Mouse (Mus musculus) urinary bladder, postnatal 10 days (tissue): ENCODE measurements around the gene Dennd1a.

ENCODE experiments used
- DNase-seq: peaks from one replicate; pipeline ENCODE4 v3.0.0; 2022; ENCODE audit warnings: low spot score

The Dennd1a gene

DNA sequence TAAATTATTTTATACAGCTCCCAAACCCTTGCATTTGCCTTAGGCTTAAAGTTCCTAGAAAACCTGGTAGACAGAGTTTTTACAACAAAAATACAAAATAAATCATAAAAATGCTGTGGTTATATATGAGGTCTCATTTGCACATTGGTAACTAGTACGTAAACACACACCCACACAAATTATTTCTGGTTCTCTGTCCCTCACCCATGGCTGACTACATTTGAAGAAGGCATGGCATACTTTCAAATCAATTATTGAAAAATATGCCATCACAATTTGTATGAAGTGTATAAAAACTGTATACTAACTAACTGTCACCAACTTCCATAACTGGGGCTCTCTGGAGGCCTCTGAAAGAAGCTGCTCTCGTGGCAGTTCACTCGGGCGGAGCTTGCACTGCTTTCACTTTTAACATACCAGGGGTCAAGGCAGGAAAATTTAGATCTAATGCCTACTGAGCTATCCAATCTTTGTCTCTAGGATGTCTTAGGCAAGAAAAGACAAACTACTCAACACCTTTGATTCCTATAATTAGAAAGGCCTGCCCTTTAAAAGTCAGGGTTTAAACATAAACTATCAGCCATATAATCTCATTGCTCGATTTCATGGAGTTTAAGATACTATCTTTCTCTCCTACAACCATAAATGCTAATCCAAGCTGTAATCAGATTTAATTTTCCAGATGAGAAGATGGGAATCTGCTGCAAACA, 122.7 kb downstream of the Dennd1a start:
- DNase-seq = no peak

DNA sequence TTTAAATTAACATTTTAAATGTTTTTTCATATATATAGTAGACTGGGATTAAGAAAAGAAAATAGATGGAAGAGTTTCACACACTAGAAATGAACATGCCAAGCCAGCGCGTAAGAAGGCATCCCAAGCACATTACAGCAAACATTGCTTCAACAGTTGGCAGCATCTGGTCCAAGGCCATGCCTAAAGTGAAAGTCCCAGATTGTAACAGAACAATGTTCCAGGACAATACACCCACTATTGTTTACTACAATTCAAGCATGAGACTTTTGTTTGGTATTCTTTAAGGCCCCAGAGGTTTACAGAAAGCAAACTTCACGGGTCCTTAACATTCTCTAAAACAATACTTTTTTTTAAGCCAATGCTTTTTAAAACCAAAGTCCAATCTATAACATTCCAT, 124.7 kb downstream of the Dennd1a start:
- no peak for DNase-seq

DNA sequence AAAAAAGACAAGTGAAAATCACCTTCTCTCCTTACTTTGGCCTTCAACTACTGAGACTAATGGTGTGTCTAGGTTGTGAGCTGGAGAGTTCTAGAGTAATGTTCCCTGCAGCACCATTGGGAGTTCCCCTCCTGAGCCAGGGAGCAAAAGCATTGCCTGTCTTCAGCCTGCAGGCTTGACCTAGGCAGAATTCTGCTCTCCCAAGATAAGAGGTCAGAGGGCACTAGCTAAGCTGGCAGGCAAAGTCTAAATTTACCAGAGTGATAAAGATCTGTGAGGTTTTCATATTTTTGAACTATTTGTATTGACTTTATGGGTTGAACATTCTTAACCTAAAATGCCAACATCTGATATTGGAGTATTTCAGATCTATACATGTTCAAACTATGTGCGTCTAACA, 125.7 kb downstream of the Dennd1a start:
- DNase-seq = no peak

DNA sequence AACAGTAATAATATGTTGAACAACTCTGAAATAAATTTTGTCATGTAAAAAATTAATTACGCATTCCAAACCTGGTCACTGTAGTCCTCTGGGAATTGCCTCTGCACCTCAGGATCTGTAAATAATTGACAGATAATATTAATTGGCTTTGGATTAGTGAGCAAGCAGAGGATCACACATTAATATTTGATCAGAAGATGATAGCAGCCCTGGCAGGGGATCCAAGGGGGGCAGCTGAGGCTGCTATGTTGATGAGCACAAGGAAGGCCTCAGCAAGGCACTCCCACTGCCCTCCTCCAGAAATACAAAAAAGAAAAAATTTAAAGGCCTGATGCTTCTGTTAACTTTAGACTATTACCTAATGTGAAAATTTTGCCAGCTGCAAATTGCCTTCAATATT, 127.5 kb downstream of the Dennd1a start:
- DNase-seq = no peak

DNA sequence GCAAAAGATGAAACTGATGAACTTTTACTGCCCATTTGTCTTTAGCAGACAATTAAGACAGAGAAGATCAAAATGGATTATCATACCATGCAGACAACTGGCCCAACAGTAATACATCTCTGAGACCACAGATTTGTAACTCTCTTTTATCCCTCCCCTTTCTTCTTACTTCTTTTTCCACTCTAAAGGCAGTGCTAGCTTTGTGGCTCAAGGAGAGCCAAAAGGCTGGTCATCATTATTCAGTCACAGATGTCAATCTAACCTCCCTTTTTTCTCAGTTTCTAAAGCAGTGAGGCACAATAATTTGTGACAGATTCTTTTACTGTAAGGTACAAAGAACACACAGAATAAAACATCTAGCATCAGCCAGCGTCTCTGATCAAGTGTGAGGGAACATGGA, 130.2 kb downstream of the Dennd1a start:
- no peak for DNase-seq

DNA sequence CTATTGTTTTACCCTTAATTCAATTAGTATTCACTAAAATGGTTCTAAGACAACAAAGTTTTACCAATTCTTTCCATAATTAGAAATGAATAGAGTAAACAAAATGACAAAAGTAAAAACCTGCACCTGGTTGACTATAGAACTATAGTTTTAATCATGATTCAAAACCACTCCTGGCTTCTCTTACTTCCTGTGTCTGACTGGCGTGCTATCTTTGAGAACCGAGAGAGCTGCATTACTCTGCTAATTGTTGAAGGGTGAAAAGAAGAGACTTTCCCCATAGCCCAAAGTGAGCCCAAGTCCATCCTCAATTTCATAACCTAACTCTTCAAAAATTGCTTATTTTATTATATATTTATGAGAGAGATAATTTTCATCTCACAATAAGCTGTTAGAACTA, 131.2 kb downstream of the Dennd1a start:
- DNase-seq = no peak

DNA sequence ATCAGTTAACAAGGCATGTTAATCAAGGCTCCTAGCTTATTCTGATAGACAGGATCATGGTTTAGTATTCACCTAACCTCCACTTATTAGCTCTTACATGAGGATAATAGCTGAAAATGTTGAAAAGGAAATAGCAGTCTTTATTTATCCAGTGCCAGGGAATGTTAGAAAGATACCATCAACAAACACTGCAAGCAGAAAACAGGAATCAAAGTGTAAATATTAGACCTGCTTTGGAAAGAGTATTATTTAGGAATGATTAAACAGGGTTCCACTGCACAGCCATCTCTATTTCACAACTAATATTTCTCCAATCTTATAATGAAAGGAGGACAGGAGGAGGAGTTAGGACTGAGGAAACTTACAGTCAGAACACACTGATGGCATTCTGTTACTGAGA, 142.4 kb downstream of the Dennd1a start:
- DNase-seq = no peak

DNA sequence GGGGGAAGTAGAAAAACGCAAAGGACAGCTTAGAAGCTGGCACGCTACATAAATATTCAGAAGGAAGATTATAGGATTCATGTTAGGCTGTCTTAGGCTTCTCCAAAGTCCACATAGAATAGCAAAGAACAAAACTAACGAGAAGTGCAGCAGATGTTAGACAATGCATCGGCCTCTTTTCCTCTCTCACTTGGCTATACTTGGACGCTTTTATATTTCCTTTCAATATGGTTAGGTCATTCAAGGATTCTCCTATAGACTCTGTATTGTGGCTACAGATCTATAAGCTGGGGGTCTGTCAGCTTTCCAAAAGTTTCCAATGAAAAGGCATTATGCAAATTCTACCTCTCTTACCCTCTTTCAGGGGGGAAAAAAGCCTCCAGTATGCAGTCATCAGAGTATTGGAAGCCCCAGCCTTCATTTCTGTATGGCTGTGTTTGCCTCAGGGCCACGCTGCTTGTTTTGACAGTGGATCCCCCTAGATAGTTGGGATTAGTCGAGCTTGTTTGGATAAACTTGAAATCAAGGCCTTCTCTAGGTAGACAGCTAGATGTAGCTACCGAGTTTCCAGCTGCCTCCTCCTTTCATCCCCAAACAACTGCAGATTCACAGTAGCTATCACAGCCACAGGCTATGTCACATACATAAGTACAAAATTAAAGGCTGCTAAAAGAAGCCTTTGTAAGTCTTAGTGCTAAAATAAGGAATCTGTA, 143.0 kb downstream of the Dennd1a start:
- DNase-seq = no peak

DNA sequence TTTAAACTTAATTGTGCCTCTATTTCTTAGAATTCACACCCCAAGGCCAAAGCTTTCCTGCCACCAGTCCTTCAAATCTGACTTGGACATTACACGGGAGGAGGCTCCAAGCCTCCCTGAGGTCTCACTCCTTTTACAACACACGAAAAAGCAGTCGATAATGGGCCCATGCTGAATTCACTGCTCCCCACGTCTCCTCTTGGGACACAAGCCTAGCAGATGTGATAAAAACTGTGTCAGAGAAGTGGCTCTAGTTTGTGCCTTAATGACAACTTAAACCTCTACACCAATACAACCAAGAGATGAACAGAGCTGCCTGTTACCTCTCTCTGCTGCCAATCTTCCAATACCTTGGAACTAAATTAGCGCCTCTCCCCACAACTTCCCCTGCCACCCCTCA, 144.3 kb downstream of the Dennd1a start:
- no peak for DNase-seq

DNA sequence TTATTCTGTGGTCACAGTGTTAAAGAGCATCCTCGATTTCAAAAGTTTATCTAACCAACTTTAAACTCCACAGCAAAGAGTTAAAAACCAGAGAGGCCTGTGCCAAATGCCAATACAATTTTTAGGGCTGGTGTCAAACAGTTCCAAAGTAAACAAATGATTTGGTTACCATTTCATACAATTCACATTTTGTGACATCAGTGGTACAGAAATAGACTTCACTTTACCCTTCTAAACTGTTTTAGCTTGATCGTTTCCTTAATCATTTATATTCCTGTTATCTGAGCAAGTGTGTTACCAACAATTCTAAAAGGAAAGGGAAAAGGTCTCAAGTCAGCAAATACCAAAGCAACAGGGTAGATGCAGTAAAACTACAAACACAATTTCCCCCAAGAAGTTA, 145.0 kb downstream of the Dennd1a start:
- no peak for DNase-seq

DNA sequence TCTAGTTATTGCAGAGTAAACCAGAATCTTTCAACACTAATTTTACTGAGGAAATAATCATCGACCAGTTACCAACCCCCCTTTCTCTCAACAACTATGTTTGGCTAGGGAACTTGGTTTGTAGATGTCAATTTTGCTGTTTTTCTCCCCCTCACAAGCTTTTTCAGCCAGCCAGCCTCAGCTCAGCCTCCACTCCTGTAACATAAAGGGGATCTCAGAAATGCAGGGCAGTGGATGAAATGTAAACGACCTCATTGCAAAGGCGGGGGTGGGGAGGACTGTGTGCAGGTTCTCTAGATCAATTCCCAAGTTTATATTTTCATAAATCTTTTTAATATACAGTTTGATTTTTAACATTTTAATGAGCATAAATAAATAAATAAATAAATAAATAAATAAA, 147.7 kb downstream of the Dennd1a start:
- DNase-seq = no peak

DNA sequence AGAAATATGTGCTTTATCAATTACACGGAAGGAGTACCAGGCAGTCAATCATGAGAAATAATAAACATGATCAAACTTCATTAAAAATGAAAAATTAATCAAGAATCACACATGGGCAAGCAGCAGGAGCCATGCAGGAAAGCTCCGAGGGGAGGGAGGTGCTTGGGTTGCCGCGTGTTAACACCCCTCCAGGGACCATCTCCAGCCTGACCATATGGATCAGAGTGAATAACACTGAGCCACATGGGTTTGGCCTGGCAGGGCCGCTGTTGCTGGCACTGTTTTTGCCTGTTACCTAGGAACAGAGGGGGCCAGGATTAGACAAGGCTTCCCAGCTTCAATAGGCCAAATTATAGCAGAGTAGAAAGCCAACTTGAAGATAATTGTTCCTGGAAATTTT, 150.1 kb downstream of the Dennd1a start:
- DNase-seq = no peak

DNA sequence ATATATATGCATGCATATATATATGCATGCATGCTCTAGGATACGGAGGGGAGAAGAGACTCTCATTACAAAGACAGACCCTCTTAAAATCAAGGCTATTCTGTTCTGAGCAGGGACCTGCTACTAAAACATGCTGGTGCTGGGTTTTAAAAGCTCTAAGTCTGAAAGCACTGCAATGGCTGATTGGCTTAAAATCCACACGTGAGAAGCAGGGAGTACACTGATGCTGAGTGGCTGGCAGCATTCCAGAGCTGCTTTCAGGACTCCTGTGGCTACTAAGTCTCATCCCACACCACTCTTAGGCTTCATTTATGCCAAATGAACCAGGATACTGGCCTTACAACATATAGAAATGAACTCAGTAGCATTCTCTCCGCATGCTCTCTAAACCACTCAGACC, 151.8 kb downstream of the Dennd1a start:
- DNase-seq = no peak

DNA sequence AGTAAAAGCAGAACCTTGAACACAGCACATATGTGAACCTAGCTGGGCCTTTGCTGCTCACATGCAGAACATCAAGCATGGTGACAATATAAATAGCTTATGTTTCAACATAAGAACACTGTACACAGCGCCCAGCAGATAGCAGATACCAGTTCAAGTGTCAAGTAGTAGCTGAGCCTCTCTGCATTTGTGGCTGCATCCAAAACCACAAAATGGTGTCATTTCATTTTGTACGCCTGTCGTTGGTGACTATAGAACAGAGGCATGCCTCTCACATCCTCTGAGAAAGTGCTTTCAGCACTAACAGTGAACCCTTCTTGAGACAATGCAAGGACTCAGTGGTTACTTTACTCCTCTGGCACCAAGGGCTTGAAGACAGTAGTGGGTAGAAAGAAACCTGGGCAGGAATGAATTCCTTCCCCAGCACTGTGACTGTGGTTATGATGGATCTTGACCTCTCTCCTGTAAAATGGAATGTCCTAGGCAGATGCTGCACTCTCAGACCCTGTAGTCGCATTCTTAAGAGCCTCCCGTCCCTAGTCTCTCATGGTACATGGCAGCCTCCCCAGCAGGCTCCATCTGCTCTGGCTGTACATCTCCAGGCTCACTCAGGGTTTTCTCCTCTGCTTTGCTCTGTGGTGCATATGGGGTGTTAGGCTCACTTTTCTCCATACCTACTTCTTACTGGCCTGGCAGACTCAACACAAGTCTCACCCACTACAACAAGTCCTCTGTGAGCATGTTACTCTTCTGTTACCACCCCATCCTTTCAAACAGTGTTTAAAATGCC, 154.0 kb downstream of the Dennd1a start:
- no peak for DNase-seq

DNA sequence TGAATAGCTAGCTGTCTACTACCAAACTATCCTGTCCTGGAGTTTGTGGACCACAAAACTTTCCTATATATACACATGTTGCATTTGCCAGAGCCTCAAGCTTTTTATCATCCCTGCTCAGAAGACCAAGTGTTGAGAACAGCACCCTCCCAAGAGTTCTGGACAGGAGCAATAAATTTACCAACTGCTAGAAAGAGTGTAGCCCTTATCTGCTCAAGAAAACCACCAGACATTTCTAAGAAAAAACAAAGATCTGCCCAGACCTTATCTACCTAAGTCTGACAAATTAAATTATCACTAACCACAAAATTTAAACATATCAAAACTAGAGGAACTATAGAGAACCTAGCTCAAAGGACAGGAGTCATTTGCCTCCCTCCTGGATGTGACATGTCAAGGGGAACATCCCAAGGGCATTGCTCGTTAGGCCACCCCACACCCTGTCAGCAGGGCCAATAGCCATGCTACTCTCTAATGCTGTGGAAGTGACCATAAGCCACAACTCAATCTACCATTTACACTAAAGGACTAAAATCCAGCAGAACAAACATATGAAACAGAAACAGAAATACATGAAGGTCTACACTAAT, 154.9 kb downstream of the Dennd1a start:
- no peak for DNase-seq

DNA sequence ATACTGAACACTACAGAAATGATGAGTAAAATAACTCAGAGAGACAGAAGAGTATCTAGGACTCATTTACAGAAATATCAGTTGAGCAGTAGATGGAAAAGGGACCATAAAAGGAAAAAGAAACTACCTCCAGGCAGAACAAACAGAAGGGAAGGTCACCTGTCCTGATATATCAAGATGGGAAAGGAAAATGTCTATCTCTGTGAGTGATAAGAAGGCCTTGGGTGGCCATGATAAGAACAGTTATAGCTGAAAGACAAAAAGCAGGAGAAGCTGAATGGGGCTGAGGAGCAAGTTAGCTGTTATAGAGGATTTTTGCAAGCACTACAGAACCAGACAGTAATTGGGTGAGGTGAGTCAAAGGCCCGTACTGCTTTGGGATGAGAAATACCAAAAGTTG, 155.7 kb downstream of the Dennd1a start:
- DNase-seq = no peak

DNA sequence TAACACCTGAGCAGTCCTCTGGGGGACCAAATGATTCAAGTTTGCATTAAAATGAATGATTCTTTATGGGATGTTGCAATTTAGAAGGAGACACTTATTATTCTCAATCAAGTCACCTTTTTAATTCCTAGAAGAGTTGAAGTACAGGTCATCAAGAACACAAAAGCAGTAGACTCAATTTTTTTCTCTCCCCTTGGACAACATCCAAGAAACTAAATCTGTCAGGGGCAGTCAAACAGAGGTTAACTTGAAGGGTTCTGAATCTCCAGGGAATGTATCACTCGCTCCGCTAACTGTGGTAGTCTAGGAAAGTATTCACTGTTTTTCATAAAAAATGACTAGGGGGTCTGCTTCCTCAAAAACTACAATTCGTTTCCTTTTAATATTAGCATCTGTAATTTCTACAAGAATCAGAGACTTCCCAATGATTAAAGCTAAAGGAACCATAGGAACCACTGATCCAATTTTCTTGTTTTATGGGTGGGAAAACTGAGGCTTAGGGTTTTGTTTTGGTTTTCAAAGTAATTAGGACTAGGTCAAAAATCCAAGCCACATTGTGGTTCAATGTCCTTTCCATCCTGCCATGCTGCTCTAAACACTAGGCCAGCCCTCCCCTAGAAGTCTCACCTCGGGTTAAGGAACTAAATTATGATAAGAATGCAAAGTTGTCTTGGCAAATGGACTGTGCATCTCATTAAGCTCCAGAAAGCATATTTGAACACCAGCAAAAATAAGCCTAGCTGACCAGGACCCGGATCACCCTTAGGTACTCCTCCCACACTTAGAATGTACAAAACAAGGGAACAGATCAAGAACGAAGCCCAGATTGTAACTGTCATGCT, 157.0 kb downstream of the Dennd1a start:
- no peak for DNase-seq

DNA sequence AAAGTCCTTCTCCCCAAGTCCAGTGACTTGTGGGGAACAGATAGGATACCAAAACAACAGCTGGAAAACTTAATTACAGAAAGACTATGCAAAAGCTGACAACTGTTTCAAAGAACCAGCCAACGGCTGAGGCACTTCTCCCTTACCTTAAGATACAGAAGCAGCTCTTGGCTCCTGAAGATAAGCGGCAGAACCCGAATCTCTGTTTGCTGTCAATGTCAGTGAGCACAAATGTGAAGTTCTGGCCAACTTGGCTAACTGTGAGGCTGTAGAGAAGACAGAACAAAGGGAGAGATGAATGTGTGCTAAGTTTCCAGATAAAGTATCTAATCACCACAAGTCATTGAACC, 160.8 kb downstream of the Dennd1a start:
- no peak for DNase-seq

DNA sequence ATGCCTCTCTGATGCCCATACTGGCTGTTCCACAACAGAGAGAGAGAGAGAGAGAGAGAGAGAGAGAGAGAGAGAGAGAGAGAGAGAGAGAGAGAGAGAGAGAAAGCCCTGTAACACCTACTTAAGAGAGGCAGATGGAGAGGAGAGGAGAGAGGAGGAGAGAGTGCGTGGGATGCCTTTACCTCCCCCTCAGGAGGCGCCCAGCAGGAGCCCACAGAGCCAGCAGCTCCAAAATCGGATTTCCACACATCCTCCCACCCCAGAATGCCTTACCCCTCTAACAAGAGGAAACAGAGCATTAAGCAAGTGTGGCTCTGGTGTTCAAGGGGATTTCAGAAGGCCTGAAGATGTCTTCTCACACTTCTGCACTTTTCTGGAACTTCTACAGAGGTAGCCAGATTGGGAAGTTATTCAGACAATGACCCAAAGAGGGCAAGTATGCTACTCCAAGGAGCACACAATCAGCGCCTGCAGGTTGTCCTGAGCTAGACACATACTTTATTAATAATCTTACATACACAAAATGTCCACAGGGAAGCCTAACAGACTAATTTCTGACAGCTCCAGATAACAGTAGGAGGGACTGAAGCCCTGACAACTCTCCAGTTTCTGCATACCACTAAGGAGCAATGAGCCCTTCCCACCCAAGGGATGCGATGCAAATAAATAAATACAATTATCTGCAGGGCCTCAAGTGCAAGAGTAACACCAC, 161.4 kb downstream of the Dennd1a start:
- DNase-seq = no peak

DNA sequence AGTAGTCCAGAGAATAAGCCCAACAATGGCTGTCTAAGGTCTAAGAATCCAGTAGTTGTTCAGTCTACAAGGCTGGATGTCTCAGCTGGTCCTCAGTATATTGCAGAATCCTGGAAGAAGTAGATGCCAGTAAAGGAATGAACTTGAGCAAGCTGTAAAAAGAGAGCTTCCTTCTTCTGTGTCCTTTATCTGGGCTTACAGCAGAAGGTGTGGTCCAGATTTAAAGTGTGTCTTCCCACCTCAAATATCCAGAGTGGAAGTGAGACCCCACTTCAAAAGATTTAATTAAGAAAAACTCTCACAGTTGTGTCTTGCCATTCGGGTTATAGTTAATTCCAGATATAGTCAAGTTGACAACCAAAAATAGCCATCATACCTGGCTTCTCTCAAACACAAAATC, 162.5 kb downstream of the Dennd1a start:
- no peak for DNase-seq

DNA sequence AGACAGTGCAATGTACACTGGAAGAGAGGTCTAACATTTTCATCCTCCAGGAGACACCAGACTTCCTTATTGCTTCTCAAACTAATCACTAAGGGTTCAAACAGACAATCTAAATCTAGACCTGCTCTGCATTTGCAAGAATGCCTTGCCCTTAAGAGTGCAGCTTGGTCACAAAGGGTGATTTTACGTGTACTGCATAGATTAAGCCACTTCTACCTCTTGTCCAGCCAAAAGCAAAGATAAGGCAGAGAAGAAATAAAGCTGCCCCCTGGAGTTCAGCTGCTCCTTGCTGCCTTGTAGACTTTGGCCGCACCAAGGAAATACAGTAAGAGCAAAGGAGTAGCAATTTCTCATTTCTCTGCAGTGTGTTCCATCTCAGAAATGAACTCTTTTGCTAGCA, 172.2 kb downstream of the Dennd1a start:
- no peak for DNase-seq
